Mouse (Mus musculus): ENCODE measurements around the gene Ralgapa2. TPM values are rescaled to one million over a fixed set of nuclear protein-coding genes. Genes with fewer than 3 reads are reported as not detected.

Ralgapa2 gene
- polyA plus RNA-seq, 1 experiment from 2014 or later, result 7.8 TPM

- ATAC-seq, result no peak
- WGBS, result 86% methylated on average over 2 of the region's 2 CpGs
- H3K4me3 ChIP-seq (ENCODE audit: low read length), result no peak overlapping the region
- no peaks in the 10 kb centered on the region for H3K4me1 ChIP-seq (ENCODE audit: control insufficient read depth, insufficient read depth, low read length)
- H3K9me3 ChIP-seq (ENCODE audit: control insufficient read depth, low read length), result no peaks in the 10 kb centered on the region
- H3K9ac ChIP-seq (ENCODE audit: low read depth, low read length), result no peak overlapping the region
- H3K27me3 ChIP-seq (replicated peaks; ENCODE audit: control insufficient read depth, insufficient read depth, low read length), result no peaks in the 10 kb centered on the region
- H3K27ac ChIP-seq (ENCODE audit: low read length), result no peak overlapping the region
- H3K36me3 ChIP-seq (ENCODE audit: control insufficient read depth, insufficient read depth, low read length), result no peaks in the 10 kb centered on the region
- H3K4me2 ChIP-seq (ENCODE audit: low read depth, low read length), result no peak overlapping the region
Observed at GRCm38 (mm10) chr2:146425235-146425634, 86.9 kb downstream of the Ralgapa2 start.

- Histone ChIP-seq H3K9me3 (ENCODE audit: control insufficient read depth, low read length) (no peaks in the 10 kb centered on the region), H3K27ac (ENCODE audit: low read length) (no peak overlapping the region)
- 78% methylated on average over 4 of the region's 4 CpGs for WGBS
Observed at GRCm38 (mm10) chr2:146423710-146424301, 88.3 kb downstream of the Ralgapa2 start.

GRCm38 (mm10) chr2:146423032-146423691 lies 89.0 kb downstream of the Ralgapa2 start:
- H3K27me3 ChIP-seq (replicated peaks; ENCODE audit: control insufficient read depth, insufficient read depth, low read length), result no peaks in the 10 kb centered on the region
- H3K36me3 ChIP-seq (ENCODE audit: control insufficient read depth, insufficient read depth, low read length), result no peaks in the 10 kb centered on the region
- H3K9ac ChIP-seq (ENCODE audit: low read depth, low read length), result no peak overlapping the region
- H3K4me3 ChIP-seq (ENCODE audit: low read length), result no peak overlapping the region
- WGBS, result 80% methylated on average over 5 of the region's 5 CpGs
- no peak for ATAC-seq
- no peaks in the 10 kb centered on the region for H3K4me1 ChIP-seq (ENCODE audit: control insufficient read depth, insufficient read depth, low read length)
- no peak overlapping the region for H3K27ac ChIP-seq (ENCODE audit: low read length)
- no peak overlapping the region for H3K4me2 ChIP-seq (ENCODE audit: low read depth, low read length)
- no peaks in the 10 kb centered on the region for H3K9me3 ChIP-seq (ENCODE audit: control insufficient read depth, low read length)

More at GRCm38 (mm10) chr2:146423710-146424301, 88.3 kb downstream of the Ralgapa2 start:
- Histone ChIP-seq H3K27me3 (replicated peaks; ENCODE audit: control insufficient read depth, insufficient read depth, low read length) (no peaks in the 10 kb centered on the region), H3K36me3 (ENCODE audit: control insufficient read depth, insufficient read depth, low read length) (no peaks in the 10 kb centered on the region), H3K4me1 (ENCODE audit: control insufficient read depth, insufficient read depth, low read length) (no peaks in the 10 kb centered on the region), H3K4me3 (ENCODE audit: low read length) (no peak overlapping the region), H3K9ac (ENCODE audit: low read depth, low read length) (no peak overlapping the region), H3K4me2 (ENCODE audit: low read depth, low read length) (no peak overlapping the region)
- ATAC-seq, result no peak

GRCm38 (mm10) chr2:146416283-146416682 lies 95.9 kb downstream of the Ralgapa2 start:
- 87% methylated on average over 2 of the region's 2 CpGs for WGBS
- H3K27ac ChIP-seq (ENCODE audit: low read length), result no peak overlapping the region
- no peak overlapping the region for H3K4me3 ChIP-seq (ENCODE audit: low read length)
- H3K4me1 ChIP-seq (ENCODE audit: control insufficient read depth, insufficient read depth, low read length), result peaks cover 4% of the 10 kb centered on the region; the same call in 1 of the 2 replicates
- no peaks in the 10 kb centered on the region for H3K36me3 ChIP-seq (ENCODE audit: control insufficient read depth, insufficient read depth, low read length)
- H3K9ac ChIP-seq (ENCODE audit: low read depth, low read length), result no peak overlapping the region
- H3K9me3 ChIP-seq (ENCODE audit: control insufficient read depth, low read length), result no peaks in the 10 kb centered on the region
- H3K4me2 ChIP-seq (ENCODE audit: low read depth, low read length), result no peak overlapping the region
- H3K27me3 ChIP-seq (replicated peaks; ENCODE audit: control insufficient read depth, insufficient read depth, low read length), result no peaks in the 10 kb centered on the region
- no peak for ATAC-seq

- ATAC-seq, result peak; percentile 60
- H3K9ac ChIP-seq (ENCODE audit: low read depth, low read length), result no peak overlapping the region
- no peaks in the 10 kb centered on the region for H3K9me3 ChIP-seq (ENCODE audit: control insufficient read depth, low read length)
- peaks cover 4% of the 10 kb centered on the region; the same call in 1 of the 2 replicates for H3K4me1 ChIP-seq (ENCODE audit: control insufficient read depth, insufficient read depth, low read length)
- H3K4me3 ChIP-seq (ENCODE audit: low read length), result no peak overlapping the region
- no peak overlapping the region for H3K4me2 ChIP-seq (ENCODE audit: low read depth, low read length)
- H3K27ac ChIP-seq (ENCODE audit: low read length), result no peak overlapping the region
- H3K36me3 ChIP-seq (ENCODE audit: control insufficient read depth, insufficient read depth, low read length), result no peaks in the 10 kb centered on the region
- H3K27me3 ChIP-seq (replicated peaks; ENCODE audit: control insufficient read depth, insufficient read depth, low read length), result no peaks in the 10 kb centered on the region
- whole genome bisulfite sequencing, result 41% methylated on average over 8 of the region's 8 CpGs
Observed at GRCm38 (mm10) chr2:146414484-146415291, 97.5 kb downstream of the Ralgapa2 start.

- no peaks in the 10 kb centered on the region for H3K9me3 ChIP-seq (ENCODE audit: control insufficient read depth, low read length)
- H3K27me3 ChIP-seq (replicated peaks; ENCODE audit: control insufficient read depth, insufficient read depth, low read length), result no peaks in the 10 kb centered on the region
- peak; percentile 44; the same call in 1 of the 2 replicates for ATAC-seq
- H3K9ac ChIP-seq (ENCODE audit: low read depth, low read length), result no peak overlapping the region
- H3K4me1 ChIP-seq (ENCODE audit: control insufficient read depth, insufficient read depth, low read length), result peaks cover 4% of the 10 kb centered on the region; the same call in 1 of the 2 replicates
- H3K4me2 ChIP-seq (ENCODE audit: low read depth, low read length), result no peak overlapping the region
- WGBS, result 44% methylated on average over 9 of the region's 9 CpGs
- no peak overlapping the region for H3K27ac ChIP-seq (ENCODE audit: low read length)
- H3K4me3 ChIP-seq (ENCODE audit: low read length), result no peak overlapping the region
- no peaks in the 10 kb centered on the region for H3K36me3 ChIP-seq (ENCODE audit: control insufficient read depth, insufficient read depth, low read length)
Observed at GRCm38 (mm10) chr2:146412733-146413132, 99.4 kb downstream of the Ralgapa2 start.

- Histone ChIP-seq H3K27me3 (replicated peaks; ENCODE audit: control insufficient read depth, insufficient read depth, low read length) (no peaks in the 10 kb centered on the region), H3K9ac (ENCODE audit: low read depth, low read length) (no peak overlapping the region), H3K4me3 (ENCODE audit: low read length) (no peak overlapping the region), H3K4me2 (ENCODE audit: low read depth, low read length) (no peak overlapping the region), H3K36me3 (ENCODE audit: control insufficient read depth, insufficient read depth, low read length) (no peaks in the 10 kb centered on the region), H3K4me1 (ENCODE audit: control insufficient read depth, insufficient read depth, low read length) (peaks cover 4% of the 10 kb centered on the region; the same call in 1 of the 2 replicates), H3K27ac (ENCODE audit: low read length) (no peak overlapping the region), H3K9me3 (ENCODE audit: control insufficient read depth, low read length) (no peaks in the 10 kb centered on the region)
- WGBS, result 59% methylated on average over 5 of the region's 5 CpGs
- ATAC-seq, result peak; percentile 54; the same call in 1 of the 2 replicates
Observed at GRCm38 (mm10) chr2:146411904-146412303, 100.2 kb downstream of the Ralgapa2 start.

- 83% methylated on average over 4 of the region's 4 CpGs for WGBS
Observed at GRCm38 (mm10) chr2:146407078-146407477, 105.1 kb downstream of the Ralgapa2 start.

GRCm38 (mm10) chr2:146401588-146401987 lies 110.6 kb downstream of the Ralgapa2 start:
- no peak overlapping the region for H3K9ac ChIP-seq (ENCODE audit: low read depth, low read length)
- H3K4me3 ChIP-seq (ENCODE audit: low read length), result no peak overlapping the region
- no peaks in the 10 kb centered on the region for H3K4me1 ChIP-seq (ENCODE audit: control insufficient read depth, insufficient read depth, low read length)
- H3K4me2 ChIP-seq (ENCODE audit: low read depth, low read length), result no peak overlapping the region
- H3K9me3 ChIP-seq (ENCODE audit: control insufficient read depth, low read length), result no peaks in the 10 kb centered on the region
- H3K27ac ChIP-seq (ENCODE audit: low read length), result no peak overlapping the region
- H3K27me3 ChIP-seq (replicated peaks; ENCODE audit: control insufficient read depth, insufficient read depth, low read length), result no peaks in the 10 kb centered on the region
- no peak for ATAC-seq
- no peaks in the 10 kb centered on the region for H3K36me3 ChIP-seq (ENCODE audit: control insufficient read depth, insufficient read depth, low read length)

More at GRCm38 (mm10) chr2:146407078-146407477, 105.1 kb downstream of the Ralgapa2 start:
- H3K36me3 ChIP-seq (ENCODE audit: control insufficient read depth, insufficient read depth, low read length), result no peaks in the 10 kb centered on the region
- no peak overlapping the region for H3K4me2 ChIP-seq (ENCODE audit: low read depth, low read length)
- ATAC-seq, result no peak
- H3K27ac ChIP-seq (ENCODE audit: low read length), result no peak overlapping the region
- H3K4me1 ChIP-seq (ENCODE audit: control insufficient read depth, insufficient read depth, low read length), result no peaks in the 10 kb centered on the region
- no peaks in the 10 kb centered on the region for H3K9me3 ChIP-seq (ENCODE audit: control insufficient read depth, low read length)
- H3K9ac ChIP-seq (ENCODE audit: low read depth, low read length), result no peak overlapping the region
- no peaks in the 10 kb centered on the region for H3K27me3 ChIP-seq (replicated peaks; ENCODE audit: control insufficient read depth, insufficient read depth, low read length)
- no peak overlapping the region for H3K4me3 ChIP-seq (ENCODE audit: low read length)
